In the genomic region with DNA sequence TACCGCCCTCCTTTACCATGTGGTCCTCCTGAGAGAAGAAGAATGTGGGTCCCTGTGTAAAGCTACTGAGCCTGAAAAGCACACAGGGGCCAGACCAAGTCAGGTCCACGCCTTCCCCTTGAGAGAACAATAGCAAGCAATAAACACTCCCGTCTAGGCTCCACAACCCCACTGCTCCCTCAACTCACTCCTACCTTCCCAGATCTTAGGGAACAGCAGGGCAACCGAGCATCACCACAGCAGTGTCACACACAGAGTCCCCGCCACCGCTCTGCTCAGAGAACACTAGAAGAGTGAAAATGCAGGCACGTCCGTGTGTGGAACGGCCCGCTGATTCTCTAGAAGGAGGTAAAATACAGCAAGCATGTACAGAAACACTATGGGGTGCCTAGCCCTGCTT, we compare ENCODE assay signal across 13 mouse cellular contexts.
DNase-seq lines count a peak whose midpoint lies in the region; ATAC-seq and TF ChIP-seq lines count a peak whose summit lies in the region.
"Had no signal": no experiment of that assay in that cellular context is flagged by ENCODE, and none has a peak within 500 bp of the region (broad histone marks: within the 10 kb centered on the region; RNA-seq: fewer than 3 reads in every experiment).

No protein-coding gene starts in this region.

- no peak for DNase-seq in lung, postnatal 4 days
- peak; percentile 28 for DNase-seq in limb, embryonic 11.5 days (ENCODE audit: low spot score)
- DNase-seq in testis, postnatal 10 days (ENCODE audit: low spot score) = no peak
- no peak for DNase-seq in layer of hippocampus, postnatal 25 days (ENCODE audit: extremely low spot score in 1 of 2, low spot score in 1 of 2)
- DNase-seq: adrenal gland, postnatal 25 days; cerebellum, postnatal 25 days; lung, adult 18-20 months; thymus, postnatal 36 days had no signal

- H3K4me3 ChIP-seq in lung, embryonic 15.5 days = no peak overlapping the region
- no peak overlapping the region for H3K4me3 ChIP-seq in limb, embryonic 11.5 days (ENCODE audit: low read depth, low read length)
- H3K4me3 ChIP-seq in small intestine, adult 2 months (ENCODE audit: low read depth, low read length) = peak overlapping the region; percentile 22
- H3K4me3 ChIP-seq: gastrocnemius, adult 2 months; hindbrain, embryonic 15.5 days had no signal

- H3K36me3 ChIP-seq in lung, embryonic 15.5 days = no peaks in the 10 kb centered on the region
- H3K36me3 ChIP-seq in limb, embryonic 11.5 days (ENCODE audit: control insufficient read depth, insufficient read depth, low read length) = no peaks in the 10 kb centered on the region
- no peaks in the 10 kb centered on the region for H3K36me3 ChIP-seq in small intestine, adult 2 months (ENCODE audit: control insufficient read depth, insufficient read depth, low read length)
- H3K36me3 ChIP-seq: hindbrain, embryonic 15.5 days had no signal

- ATAC-seq in lung, embryonic 15.5 days (ENCODE audit: borderline replicate concordance, extremely low read depth, low FRiP score, low TSS enrichment) = no peak
- peak; percentile 12 for ATAC-seq in erythroblast, adult 5-6 weeks (replicated peaks; ENCODE audit: low FRiP score, poor library complexity, severe bottlenecking)
- no peak for ATAC-seq in limb, embryonic 11.5 days (ENCODE audit: insufficient number of reproducible peaks, low FRiP score, low TSS enrichment, low read depth)

- no peak for TF ChIP-seq POLR2A in small intestine, adult 2 months (IDR thresholded peaks at IDR 0.05; ENCODE audit: low read depth, low read length)

- no peak overlapping the region for H3K9ac ChIP-seq in lung, embryonic 15.5 days
- no peak overlapping the region for H3K9ac ChIP-seq in limb, embryonic 11.5 days (ENCODE audit: low read length)
- H3K9ac ChIP-seq: hindbrain, embryonic 15.5 days had no signal

- H3K4me2 ChIP-seq in lung, embryonic 15.5 days = peak overlapping the region; percentile 9; the same call in 1 of the 2 replicates
- H3K4me2 ChIP-seq in limb, embryonic 11.5 days (ENCODE audit: low read depth, severe bottlenecking) = no peak overlapping the region
- H3K4me2 ChIP-seq: hindbrain, embryonic 15.5 days had no signal

- WGBS in lung, embryonic 15.5 days = 53% methylated on average over 10 of the region's 10 CpGs
- WGBS in limb, embryonic 11.5 days = 58% methylated on average over 10 of the region's 10 CpGs
- WGBS in small intestine, adult 2 months = 30% methylated on average over 10 of the region's 10 CpGs

- no peaks in the 10 kb centered on the region for H3K9me3 ChIP-seq in lung, embryonic 15.5 days
- no peaks in the 10 kb centered on the region for H3K9me3 ChIP-seq in limb, embryonic 11.5 days (ENCODE audit: control insufficient read depth, low read length)
- H3K9me3 ChIP-seq: hindbrain, embryonic 15.5 days had no signal

- TF ChIP-seq CTCF in small intestine, adult 2 months (IDR thresholded peaks at IDR 0.05; ENCODE audit: extremely low read depth, insufficient read length, insufficient replicate concordance, low read depth, low read length) = no peak

- H3K4me1 ChIP-seq in lung, embryonic 15.5 days = peaks cover 39% of the 10 kb centered on the region
- H3K4me1 ChIP-seq in limb, embryonic 11.5 days (ENCODE audit: control insufficient read depth, insufficient read depth, low read length) = peaks cover 12% of the 10 kb centered on the region
- peaks cover 21% of the 10 kb centered on the region; the same call in 1 of the 2 replicates for H3K4me1 ChIP-seq in small intestine, adult 2 months (ENCODE audit: control insufficient read depth, insufficient read depth, insufficient read length, low read length)
- H3K4me1 ChIP-seq: hindbrain, embryonic 15.5 days had no signal

- no peak overlapping the region for H3K27ac ChIP-seq in lung, embryonic 15.5 days
- H3K27ac ChIP-seq in limb, embryonic 11.5 days (replicated peaks; ENCODE audit: low read depth, low read length) = peak overlapping the region; percentile 36; the same call in 1 of the 2 replicates
- no peak overlapping the region for H3K27ac ChIP-seq in small intestine, adult 2 months (ENCODE audit: insufficient read depth, low read depth, low read length)
- H3K27ac ChIP-seq: gastrocnemius, adult 2 months; hindbrain, embryonic 15.5 days had no signal

- no peaks in the 10 kb centered on the region for H3K27me3 ChIP-seq in lung, embryonic 15.5 days
- no peaks in the 10 kb centered on the region for H3K27me3 ChIP-seq in limb, embryonic 11.5 days (ENCODE audit: control insufficient read depth, insufficient read depth, low read length)
- H3K27me3 ChIP-seq in small intestine, adult 2 months (ENCODE audit: control insufficient read depth, insufficient read depth, low read length) = no peaks in the 10 kb centered on the region
- H3K27me3 ChIP-seq: hindbrain, embryonic 15.5 days had no signal
